Mouse (Mus musculus) layer of hippocampus, adult 11-12 months (tissue): ENCODE measurements around the gene Tma7.

ENCODE experiments used
- DNase-seq: peaks from one replicate; pipeline ENCODE4 v3.0.0; 2022; ENCODE audit warnings: low spot score

The Tma7 gene

DNA sequence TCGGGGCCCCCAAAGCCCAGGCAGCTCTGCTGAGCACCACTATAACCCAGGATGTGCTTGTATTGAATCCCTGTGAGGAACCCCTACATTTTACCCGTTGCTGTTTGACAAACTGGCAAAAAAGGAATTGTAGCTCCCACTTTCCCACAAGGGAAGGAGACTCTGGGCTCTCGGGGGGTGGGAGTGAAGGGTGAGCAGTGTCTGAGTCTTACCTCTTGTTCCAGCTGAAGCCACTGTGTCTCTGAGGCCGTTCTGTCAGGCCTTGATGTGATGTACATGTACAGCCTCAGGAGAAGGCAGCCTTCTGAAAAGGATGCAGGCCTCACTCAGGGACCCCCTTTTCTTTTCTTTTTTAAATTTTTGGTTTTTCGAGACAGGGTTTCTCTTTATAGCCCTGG, 21.5 kb downstream of the Tma7 start:
- DNase-seq = no peak

DNA sequence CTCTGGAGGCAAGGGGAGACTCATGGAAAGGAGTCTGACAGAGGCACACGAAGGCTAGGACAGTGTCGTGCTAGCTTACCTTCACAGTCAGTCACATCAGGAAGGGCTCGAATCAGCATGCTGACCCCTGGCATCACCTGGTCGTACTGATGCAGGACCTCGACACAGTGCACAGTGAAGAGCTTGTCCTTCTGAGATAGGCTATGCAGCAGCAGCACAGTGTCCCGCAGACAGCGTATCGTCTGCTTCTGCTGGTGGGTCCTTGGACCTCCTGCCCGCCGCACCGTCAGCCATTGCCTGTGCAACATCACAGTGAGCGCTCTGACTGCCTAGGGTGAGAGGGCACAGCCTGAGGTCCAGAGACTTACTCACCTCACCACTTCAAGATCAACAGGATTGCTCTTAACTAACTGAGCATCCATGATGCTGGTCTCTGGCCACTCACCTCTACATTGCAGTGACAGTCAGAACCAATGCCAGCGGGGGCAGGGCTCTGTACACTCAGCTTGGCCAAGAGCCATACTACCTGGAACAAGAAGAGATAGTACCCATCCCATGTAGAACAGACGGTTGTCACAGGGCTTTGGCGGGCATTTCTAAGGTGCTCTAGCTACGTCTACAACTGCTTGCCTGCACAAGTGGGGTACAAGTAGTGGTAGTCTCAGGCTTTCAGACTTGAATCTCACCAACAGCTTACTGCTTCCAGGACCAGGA, 22.0 kb downstream of the Tma7 start:
- DNase-seq = no peak

- DNase-seq = peak; percentile 94
Observed at GRCm38 (mm10) chr9:109059136-109059903, 23.1 kb downstream of the Tma7 start, which contains the start of gene Trex1. Gene Trex1 (minus strand): TSS chr9:109059734.

- no peak for DNase-seq
Observed at GRCm38 (mm10) chr9:109058006-109058765, 24.2 kb downstream of the Tma7 start.

DNA sequence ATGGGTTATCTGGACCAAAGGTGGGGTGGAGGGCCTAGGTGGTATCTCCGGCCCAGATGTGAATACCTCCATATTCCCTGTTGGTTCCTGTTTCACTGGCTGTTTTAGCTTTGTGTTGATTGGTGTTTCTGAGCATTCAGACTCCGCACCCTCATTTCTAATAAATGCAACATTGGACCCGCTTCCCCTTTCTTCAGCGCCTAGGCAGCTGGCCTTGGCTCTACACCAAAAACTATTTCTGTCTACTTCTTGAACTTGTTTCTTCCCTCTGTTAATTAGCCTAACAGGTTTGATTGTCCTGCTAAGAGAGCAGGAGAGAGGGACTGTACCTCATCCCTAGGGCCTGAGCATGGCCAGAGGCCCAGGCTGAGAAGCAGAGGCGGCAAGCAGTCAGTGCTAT, 24.8 kb downstream of the Tma7 start:
- no peak for DNase-seq

DNA sequence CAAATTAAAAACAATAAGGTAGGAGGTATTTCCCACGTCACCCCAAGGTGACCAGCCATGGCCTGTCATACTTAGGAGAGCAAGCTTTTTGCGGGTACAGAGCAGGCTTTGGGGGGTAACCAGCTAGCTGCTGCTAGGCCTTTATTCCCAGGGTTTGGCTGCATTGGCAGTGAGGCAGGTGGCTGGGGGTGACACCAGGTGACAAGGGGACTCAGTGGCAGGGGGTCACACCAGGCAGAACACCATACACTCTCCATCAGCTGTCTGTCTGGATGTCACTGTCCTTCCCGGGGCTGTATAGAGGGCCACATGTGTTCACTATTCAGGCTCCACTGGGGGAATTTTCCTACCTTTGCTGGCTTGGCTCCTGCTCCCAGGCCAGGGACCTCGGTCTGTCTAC, 25.5 kb downstream of the Tma7 start:
- no peak for DNase-seq

DNA sequence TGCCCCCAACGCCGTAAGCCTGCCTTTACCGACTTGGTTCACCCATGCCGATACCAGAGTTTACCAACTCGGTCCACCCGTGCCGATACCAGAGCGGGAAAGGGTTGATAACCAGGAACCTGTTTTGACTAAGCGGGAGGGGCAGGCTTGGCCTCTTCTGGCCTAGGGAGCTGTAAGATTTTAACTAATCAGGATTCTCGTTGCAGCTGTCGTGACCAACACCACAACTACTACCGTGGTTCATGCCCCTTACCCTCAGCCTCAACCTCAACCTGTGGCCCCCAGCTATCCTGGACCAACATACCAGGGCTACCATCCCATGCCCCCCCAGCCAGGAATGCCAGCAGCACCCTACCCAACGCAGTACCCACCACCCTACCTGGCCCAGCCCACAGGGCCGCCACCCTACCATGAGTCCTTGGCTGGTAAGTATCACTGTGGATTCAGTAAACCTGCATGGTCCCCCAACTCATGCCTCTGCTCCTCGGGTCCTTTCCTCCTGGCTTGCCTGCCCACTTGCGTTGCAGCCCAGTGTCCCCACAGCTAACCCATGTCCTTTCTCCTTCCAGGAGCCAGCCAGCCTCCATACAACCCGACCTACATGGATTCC, 26.2 kb downstream of the Tma7 start:
- DNase-seq = no peak

GRCm38 (mm10) chr9:109055271-109056030, 26.9 kb downstream of the Tma7 start:
- no peak for DNase-seq

GRCm38 (mm10) chr9:109054712-109055111, 27.7 kb downstream of the Tma7 start:
- DNase-seq = peak; percentile 80

GRCm38 (mm10) chr9:109053851-109054250, 28.5 kb downstream of the Tma7 start:
- DNase-seq = no peak

- no peak for DNase-seq
Observed at GRCm38 (mm10) chr9:109053366-109053765, 29.0 kb downstream of the Tma7 start.

DNA sequence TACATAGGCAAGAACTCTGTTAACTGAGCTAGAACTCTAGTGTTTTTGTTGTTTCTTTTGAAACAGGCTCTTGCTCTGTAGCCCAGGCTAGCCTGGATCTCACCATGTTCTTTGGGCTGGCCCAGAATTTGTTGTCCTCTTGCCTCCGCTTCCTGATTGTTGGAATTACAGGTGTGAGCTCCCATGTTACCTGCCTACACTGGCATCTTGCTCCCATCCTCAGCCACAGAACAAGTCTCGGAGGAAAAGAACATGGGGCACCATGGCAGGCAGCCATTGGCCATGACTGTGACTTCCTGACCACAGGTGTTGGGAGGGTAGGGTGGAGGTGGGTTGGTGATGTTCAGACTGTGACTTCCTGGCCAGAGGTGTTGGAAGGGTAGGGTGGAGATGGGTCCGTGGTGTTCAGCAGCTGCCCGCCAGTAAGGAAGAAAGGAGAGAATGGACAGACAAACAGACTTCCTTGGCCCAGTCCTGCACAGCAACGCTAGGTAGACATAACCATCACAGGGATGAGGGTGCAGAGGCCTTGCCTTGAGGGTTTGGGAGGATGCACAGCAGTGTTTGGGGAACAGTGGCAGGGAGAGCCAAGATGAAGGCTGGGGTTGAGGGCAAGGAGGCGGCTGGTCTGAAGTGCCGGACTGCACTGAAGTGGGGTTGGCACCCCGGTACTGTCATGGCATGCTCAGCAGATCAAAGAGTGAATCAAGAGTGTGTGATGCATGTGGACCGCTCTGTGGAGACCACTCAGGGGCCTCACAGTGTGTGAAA, 29.7 kb downstream of the Tma7 start:
- no peak for DNase-seq

DNA sequence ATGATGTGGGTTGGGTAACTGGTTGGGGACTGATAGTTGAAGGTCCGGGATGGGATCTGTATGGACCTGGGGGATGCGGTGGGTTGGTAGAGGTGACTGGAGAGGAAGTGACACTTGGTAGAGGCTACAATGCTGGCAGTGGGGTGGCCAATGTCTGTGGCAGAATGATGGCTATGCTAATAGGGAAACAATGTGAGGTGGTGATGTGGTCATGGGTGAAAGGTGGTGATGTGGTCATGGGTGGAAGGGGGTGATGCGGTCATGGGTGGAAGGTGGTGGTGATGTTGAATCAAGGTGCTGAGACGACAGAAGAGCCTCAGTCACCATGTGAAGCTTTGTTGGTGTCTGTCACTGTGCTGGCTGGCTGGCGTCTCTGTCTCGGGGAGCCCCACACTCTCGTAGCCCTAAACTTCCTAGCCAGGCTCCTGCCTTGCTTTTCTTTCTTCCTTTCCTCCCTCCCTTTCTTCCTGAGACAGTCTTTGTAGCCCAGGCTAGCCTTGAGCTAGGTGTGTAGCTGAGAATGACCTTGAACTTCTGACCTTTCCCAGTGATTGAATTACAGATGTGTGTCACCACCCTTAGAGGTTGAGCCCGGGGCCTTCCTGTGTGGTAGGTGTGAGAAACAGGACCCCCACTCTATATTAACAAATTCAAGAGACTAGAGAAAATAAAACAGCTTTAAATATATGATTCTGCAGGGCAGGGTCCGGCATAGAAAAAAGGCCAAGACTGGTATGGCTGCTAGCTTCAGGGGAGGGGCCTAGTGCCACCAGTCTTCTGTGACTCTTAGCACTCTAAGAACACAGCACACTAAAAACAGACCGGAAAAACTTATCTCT, 30.5 kb downstream of the Tma7 start:
- no peak for DNase-seq

DNA sequence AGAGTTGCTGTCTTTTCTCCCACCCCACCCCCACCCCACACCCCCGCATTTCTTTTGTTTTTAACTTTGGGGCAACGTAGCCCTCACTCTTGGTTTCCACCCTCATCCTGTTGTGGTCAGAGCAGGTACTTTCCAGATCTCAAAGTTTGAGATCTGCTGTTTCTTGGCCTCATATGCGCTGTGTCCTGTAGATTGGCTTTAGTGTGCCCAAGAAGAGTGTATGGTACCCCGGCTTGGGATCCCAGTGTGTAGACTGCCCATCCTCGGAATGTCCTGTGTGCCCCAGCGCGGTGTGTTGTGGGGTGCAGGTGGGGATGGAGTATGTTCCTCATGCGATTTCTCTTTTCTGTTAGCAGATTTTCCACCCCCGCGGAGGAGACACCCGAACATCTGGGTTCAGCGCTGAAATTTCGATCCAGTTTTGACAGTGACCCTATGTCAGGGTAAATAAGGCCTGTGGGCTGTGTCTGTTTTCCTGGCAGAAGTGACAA, 31.3 kb downstream of the Tma7 start:
- no peak for DNase-seq

DNA sequence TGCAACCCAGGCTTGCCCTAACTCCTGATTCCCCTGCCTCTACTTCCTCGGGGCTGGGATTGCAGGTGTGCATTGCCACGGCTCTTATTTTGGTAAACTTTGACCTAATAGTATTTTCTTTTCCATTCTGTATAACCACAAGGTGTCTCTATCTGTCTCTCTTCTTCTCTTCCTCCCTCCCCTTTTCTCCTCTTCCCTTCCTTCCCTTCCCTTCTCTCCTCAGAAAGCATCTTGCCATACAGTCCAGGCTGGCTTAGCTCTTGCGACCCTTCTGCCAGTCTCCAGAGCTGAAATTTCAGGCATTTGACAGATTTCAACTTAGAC, 31.8 kb downstream of the Tma7 start:
- DNase-seq = no peak

DNA sequence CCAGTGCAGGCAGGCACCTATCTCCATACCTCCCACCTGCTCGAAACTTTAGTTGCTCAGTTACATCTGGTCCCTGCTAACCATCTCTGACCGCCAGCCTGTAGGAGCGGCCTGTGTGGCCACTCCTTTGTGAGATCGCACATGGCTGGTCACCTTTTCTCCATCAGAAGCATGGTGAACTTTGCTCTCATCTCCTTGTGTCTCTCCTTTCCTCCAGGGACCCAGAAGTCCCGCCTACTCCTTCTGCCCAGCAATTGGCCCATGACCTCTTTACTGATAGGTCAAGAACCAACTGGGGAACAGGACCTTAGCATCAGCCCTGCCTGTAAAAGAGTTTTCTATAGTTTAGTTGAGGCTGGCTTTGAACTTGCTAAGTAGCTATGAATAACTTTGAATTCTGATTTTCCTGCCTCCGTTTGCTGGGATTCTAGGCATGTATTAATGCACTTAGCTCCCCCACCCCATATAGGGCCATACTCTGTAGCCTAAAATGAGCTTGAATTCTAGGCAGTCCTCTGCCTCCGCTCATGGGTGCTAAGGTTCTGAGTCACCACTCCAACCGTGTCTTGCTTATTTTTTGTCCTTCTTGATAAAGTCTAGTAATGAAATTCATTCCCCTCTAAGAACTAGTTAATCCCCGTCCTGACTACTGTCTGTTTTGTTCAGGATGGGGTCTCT, 32.3 kb downstream of the Tma7 start:
- DNase-seq = no peak

- DNase-seq = no peak
Observed at GRCm38 (mm10) chr9:109049316-109049715, 33.1 kb downstream of the Tma7 start.

GRCm38 (mm10) chr9:109046306-109046705, 36.1 kb downstream of the Tma7 start:
- peak; percentile 49 for DNase-seq

DNA sequence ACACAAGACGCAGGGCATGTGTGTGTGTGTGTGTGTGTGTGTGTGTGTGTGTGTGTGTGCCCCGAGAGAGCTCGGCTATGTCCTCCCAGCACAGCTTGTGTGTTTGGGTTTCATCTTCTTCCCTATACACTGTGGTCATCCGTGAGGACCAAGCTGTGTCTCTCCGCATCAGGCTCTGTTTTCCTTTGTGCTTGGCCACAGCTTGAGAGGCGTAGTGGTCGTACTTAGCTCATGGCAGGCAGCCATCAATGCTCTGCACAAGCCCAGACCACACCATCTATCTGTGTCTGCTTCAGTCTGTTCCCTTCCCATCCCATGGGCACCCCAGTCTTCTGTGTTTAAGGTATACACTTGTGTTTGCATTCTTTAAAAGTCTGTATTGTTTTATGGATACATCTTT, 41.0 kb downstream of the Tma7 start:
- DNase-seq = no peak
